Mouse (Mus musculus) stomach, embryonic 15.5 days (tissue): ENCODE results near the gene Taf4. TPM values are rescaled to one million over a fixed set of nuclear protein-coding genes. Genes with fewer than 3 reads are reported as not detected.

Source experiments
- ATAC-seq: fragments of 200-750 bp; cut with Nextera tagmentation; 2 replicates; pipeline ENCODE4 v1.8.0; 2017; ENCODE audit warnings: low read depth, moderate number of reproducible peaks, moderate TSS enrichment; ENCODE audit not compliant: insufficient read depth, low FRiP score
- H3K27ac ChIP-seq: fragments of 300-500 bp; sonication (generic); 2 replicates; pipeline ENCODE4 v1.5.1; 2015; ENCODE audit warnings: mild to moderate bottlenecking, inconsistent platforms
- H3K27me3 ChIP-seq: fragments of 300-500 bp; sonication (generic); replicated peaks from 2 replicates; pipeline ENCODE4 v1.6.1; 2015; ENCODE audit warnings: inconsistent platforms
- H3K36me3 ChIP-seq: fragments of 300-500 bp; sonication (generic); 2 replicates; pipeline ENCODE4 v1.6.1; 2015; ENCODE audit warnings: inconsistent platforms
- H3K4me1 ChIP-seq: fragments of 300-500 bp; sonication (generic); 2 replicates; pipeline ENCODE4 v1.6.1; 2015; ENCODE audit warnings: inconsistent platforms
- H3K4me2 ChIP-seq: fragments of 300-500 bp; sonication (generic); 2 replicates; pipeline ENCODE4 v1.6.1; 2015; ENCODE audit warnings: mild to moderate bottlenecking, inconsistent platforms
- H3K4me3 ChIP-seq: fragments of 300-500 bp; sonication (generic); replicated peaks from 2 replicates; pipeline ENCODE4 v1.5.1; 2015; ENCODE audit warnings: inconsistent platforms
- H3K9ac ChIP-seq: fragments of 300-500 bp; sonication (generic); 2 replicates; pipeline ENCODE4 v1.6.1; 2015; ENCODE audit warnings: inconsistent platforms
- H3K9me3 ChIP-seq: fragments of 300-500 bp; sonication (generic); 2 replicates; pipeline ENCODE4 v1.6.1; 2016; ENCODE audit warnings: inconsistent platforms
- WGBS: fragments of 180-500 bp; shearing (Covaris S2); methylation state at CpG from one replicate; pipeline ENCODE4 v1.1.7; 2015; 5-methylcytosine and 5-hydroxymethylcytosine counted together
- polyA plus RNA-seq: library from polyadenylated mRNA; unstranded; fragments of >200 nt; fragmentation: Nextera tagmentation; extraction: Ambion mirVana; gene quantifications from 2 replicates; pipeline ENCODE4 v1.2.1, GENCODE M21; 2015

The Taf4 gene
- polyA plus RNA-seq, 1 experiment from 2014 or later = 3.7 TPM

DNA sequence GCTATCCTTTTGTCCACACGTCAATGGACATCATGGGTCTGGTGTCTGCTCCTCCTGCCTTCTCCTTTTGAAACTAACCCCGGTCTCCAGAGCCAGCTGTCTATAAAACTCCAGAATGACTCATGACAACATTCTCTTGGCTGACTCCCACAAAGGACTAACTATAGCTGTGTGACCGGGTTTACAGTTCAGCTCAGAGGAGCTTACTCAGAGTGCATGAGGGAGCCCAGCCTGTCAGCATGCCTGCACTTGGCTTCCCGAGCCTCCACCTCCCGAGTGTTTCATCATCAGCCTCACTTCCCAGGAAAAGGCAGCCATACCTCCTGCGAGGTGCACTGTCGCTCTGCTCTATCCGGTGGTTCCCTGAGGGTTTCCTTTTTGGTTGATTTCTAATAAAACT lies 3.4 kb upstream of the Taf4 start:
- 57% methylated on average over 8 of the region's 8 CpGs for WGBS

DNA sequence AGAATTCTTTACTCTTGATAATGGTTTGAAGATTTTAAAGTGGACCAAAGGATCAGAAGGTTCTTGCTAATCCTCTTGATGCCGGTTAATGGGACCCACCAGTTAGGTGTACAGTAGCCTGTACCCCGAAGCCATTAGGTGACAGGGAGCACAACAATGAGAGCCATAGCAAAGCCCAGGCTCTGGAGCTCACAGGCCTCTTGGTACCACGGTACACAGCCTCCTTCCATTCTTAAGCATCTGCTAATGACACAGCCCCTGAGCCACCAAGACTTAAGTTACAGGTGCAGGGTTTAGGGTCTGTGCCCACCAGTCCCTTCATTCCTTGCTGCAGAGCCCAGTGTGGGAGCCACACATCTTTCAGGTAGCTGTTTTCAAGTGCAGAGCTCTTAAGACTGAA lies 1.8 kb upstream of the Taf4 start:
- WGBS = 79% methylated on average over 3 of the region's 3 CpGs

More for the DNA sequence above, 3.4 kb upstream of the Taf4 start:
- Histone ChIP-seq H3K36me3 (no peaks in the 10 kb centered on the region), H3K27ac (no peak overlapping the region), H3K4me3 (no peak overlapping the region), H3K4me2 (no peak overlapping the region; the same call in 1 of the 2 replicates), H3K9ac (no peak overlapping the region), H3K27me3 (no peaks in the 10 kb centered on the region), H3K4me1 (peaks cover 11% of the 10 kb centered on the region; the same call in 1 of the 2 replicates), H3K9me3 (no peaks in the 10 kb centered on the region)
- ATAC-seq = no peak

DNA sequence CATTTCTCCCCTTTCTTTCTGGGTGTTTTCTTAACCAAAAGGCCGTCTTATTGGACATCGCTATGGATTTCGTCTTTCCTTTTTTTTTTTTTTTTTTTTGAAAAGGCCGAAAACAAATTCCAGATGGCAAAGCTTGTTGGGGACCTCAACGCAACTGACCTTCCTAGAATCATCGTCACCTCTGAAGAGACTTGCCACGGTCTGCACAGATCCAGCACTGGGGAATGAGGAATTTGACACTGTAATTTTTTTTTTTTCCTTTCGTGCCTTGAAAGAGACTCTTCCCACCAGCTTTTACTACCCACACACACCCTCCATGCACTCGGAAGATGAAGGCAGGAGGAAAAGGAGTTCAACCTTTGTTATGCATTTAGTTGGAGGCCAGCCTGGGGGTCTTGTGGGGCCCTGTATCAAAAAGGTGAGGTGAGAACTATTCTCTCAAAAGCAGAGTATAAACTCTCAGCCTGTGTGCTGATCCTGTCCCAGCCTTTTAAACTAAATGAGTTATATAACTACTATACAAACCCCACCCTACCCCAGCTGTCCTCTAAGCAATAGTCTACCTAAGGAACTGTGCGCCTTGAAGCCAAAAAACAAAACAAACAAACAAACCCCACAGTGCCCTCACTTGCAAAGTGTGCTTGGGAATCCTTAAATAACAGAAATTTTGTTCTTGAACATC lies 1.0 kb upstream of the Taf4 start:
- Histone ChIP-seq H3K9me3 (no peaks in the 10 kb centered on the region), H3K27ac (peak overlapping the region; percentile 96), H3K27me3 (no peaks in the 10 kb centered on the region), H3K4me1 (peaks cover 30% of the 10 kb centered on the region), H3K4me2 (peak overlapping the region; percentile 63), H3K36me3 (no peaks in the 10 kb centered on the region), H3K9ac (peak overlapping the region; percentile 99; the same call in 1 of the 2 replicates), H3K4me3 (peak overlapping the region; percentile 94)
- no peak for ATAC-seq
- 5% methylated on average over 10 of the region's 10 CpGs for WGBS

More for the DNA sequence above, 1.8 kb upstream of the Taf4 start:
- H3K4me2 ChIP-seq = no peak overlapping the region
- H3K4me3 ChIP-seq = no peak overlapping the region
- H3K9ac ChIP-seq = no peak overlapping the region
- no peaks in the 10 kb centered on the region for H3K36me3 ChIP-seq
- no peaks in the 10 kb centered on the region for H3K27me3 ChIP-seq
- H3K9me3 ChIP-seq = no peaks in the 10 kb centered on the region
- ATAC-seq = no peak
- peaks cover 27% of the 10 kb centered on the region for H3K4me1 ChIP-seq
- no peak overlapping the region for H3K27ac ChIP-seq

DNA sequence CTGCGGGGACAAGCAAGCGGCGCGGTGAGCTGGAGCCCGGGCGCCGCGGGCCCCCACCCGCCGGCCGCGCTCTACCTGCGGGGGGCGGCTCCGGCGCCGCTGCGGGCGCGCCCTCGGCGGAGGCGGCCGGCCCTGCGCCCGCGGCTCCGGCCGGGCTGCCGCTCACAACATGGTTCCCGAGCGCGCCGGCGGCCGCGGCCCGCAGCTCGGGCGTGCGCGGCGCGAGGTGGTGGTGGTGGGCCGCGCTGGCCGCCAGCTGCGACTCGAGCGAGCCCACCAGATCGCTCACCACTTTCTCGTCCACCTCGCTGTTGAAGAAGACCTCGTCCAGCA lies 185 bp downstream of the Taf4 start:
- H3K4me3 ChIP-seq = peak overlapping the region; percentile 94
- no peaks in the 10 kb centered on the region for H3K27me3 ChIP-seq
- WGBS = under 1% methylated on average over 46 of the region's 54 CpGs
- peak overlapping the region; percentile 89 for H3K27ac ChIP-seq
- peak overlapping the region; percentile 80 for H3K9ac ChIP-seq
- no peaks in the 10 kb centered on the region for H3K9me3 ChIP-seq
- ATAC-seq = peak; percentile 32; the same call in 1 of the 2 replicates
- H3K36me3 ChIP-seq = no peaks in the 10 kb centered on the region
- H3K4me1 ChIP-seq = peaks cover 30% of the 10 kb centered on the region
- peak overlapping the region; percentile 96 for H3K4me2 ChIP-seq

DNA sequence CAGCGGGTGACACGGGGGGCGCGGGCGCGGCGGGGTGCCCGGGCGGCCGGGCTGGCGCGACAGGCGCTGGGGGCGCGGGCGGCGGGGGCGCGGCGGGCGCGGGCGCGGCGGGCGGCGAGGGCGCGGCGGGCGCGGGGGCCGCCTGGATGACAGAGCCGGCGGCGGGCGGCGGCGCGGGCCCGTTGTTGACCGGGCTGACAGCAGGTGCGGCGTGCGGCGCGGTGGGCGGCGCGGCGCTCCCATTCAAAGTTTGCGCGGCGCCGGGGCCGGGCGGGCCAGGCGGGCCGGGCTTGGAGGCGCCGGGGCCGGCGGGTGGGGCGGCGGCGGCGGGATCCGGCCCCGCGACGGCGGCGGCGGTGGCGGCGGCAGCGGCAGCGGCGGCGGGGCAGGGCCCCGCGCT lies 595 bp downstream of the Taf4 start:
- Histone ChIP-seq H3K4me1 (peaks cover 30% of the 10 kb centered on the region), H3K9ac (peak overlapping the region; percentile 80), H3K4me3 (peak overlapping the region; percentile 94), H3K27ac (no peak overlapping the region), H3K27me3 (no peaks in the 10 kb centered on the region), H3K4me2 (peak overlapping the region; percentile 96), H3K36me3 (no peaks in the 10 kb centered on the region), H3K9me3 (no peaks in the 10 kb centered on the region)
- no peak for ATAC-seq
- 0% methylated on average over 19 of the region's 82 CpGs for WGBS

DNA sequence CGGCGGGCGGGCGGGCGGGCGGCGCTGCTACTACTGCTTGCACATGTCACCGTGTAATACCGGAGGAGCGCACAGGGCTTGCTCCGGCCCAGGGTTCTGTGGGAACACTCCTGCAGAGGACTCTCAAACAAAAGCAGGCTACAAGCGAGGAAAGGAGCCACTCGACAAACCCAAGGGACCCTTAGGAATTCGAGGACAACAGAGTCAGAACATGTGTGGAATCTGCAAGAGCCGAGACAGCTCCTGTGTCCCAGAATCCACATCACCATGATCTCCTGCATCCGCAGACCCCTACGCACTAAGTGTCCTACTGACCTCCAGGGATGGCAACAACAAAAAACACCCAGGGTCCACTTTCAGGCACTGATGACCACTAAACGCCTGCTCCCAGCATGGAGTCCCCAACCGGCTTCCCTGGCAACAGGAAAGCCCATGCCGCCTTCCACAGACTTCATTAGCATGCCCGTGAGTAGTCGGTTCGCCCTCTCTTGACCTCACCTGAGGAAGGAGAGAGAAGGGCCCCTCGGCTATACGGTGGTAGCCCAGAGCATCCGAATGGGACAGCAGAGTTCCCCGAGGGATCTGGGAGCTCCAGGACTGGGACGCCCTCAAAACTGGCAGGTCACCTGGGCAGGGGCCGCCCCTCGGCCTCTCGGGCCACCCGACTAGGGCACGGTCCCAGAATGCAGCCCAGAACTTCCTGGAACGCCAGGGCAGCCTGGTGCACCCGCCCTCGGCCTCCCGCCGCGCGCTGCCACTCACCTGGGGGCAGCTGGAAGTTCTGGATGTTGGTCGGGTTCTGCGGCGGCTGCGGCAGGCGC lies 1.6 kb downstream of the Taf4 start:
- Histone ChIP-seq H3K27me3 (no peaks in the 10 kb centered on the region), H3K36me3 (no peaks in the 10 kb centered on the region), H3K4me1 (peaks cover 31% of the 10 kb centered on the region), H3K27ac (no peak overlapping the region), H3K4me2 (peak overlapping the region; percentile 96), H3K4me3 (peak overlapping the region; percentile 94), H3K9ac (peak overlapping the region; percentile 56), H3K9me3 (no peaks in the 10 kb centered on the region)
- no peak for ATAC-seq
- 7% methylated on average over 38 of the region's 45 CpGs for WGBS

DNA sequence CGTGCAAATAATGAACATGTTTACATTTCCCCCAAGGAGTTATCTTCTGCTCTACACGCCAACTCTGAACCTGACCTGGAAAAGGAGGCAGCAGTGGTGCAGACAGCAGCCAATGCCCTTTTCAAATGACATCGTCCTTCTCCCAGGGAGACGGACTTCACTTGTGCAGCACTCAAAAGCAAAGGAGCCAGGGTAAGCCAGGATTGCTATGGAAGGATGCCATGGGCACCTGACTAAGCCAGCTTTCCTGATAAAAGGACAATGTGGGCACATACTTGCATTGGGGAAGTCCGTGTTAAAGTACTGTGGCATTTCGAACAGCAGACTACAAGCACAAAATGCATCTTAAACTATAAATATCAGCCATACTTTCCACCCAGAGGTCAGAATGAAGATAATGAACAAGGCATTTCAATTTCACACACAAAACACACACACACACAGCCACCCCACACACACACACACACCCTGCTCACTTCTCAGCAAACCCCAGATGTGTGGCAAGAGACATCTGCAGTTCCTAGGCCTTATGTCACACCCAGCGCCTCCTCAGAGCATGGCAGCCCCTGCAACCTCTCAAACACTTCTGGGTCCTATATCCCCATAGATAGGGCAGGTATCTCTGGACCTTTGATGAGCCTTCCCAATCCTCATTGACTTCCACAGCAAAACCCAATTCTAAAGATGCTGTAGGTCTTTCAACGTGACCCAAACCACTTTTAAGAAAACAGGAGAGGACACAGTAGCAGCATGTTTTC lies 2.4 kb downstream of the Taf4 start:
- peak overlapping the region; percentile 94 for H3K4me3 ChIP-seq
- peaks cover 32% of the 10 kb centered on the region for H3K4me1 ChIP-seq
- H3K27ac ChIP-seq = no peak overlapping the region
- H3K9ac ChIP-seq = no peak overlapping the region
- H3K27me3 ChIP-seq = no peaks in the 10 kb centered on the region
- H3K4me2 ChIP-seq = peak overlapping the region; percentile 96
- no peaks in the 10 kb centered on the region for H3K36me3 ChIP-seq
- no peaks in the 10 kb centered on the region for H3K9me3 ChIP-seq
- ATAC-seq = no peak
- 29% methylated on average over 8 of the region's 8 CpGs for WGBS

DNA sequence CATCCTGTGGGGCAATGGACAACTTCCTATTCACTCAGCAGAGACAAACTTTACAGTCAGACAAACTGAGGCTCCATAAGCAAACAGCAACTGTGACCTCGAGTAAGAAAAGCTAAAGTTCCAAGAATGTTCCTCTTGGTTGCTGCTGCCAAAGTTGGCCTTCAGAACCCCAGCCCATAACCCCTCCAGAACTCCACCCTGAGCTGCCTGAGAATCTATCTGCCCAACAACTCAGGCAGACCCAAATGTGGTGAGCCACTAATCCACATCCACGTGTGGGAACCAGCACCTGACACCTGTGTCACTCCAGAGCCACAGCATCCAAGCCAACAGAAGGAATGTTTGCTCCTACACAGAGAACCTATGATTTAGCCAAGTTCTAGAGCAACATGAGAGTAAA lies 4.0 kb downstream of the Taf4 start:
- H3K36me3 ChIP-seq = no peaks in the 10 kb centered on the region
- H3K27me3 ChIP-seq = no peaks in the 10 kb centered on the region
- H3K4me3 ChIP-seq = no peak overlapping the region
- no peak overlapping the region for H3K4me2 ChIP-seq
- H3K9ac ChIP-seq = no peak overlapping the region
- H3K9me3 ChIP-seq = no peaks in the 10 kb centered on the region
- 52% methylated on average over 2 of the region's 2 CpGs for WGBS
- no peak overlapping the region for H3K27ac ChIP-seq
- ATAC-seq = no peak
- H3K4me1 ChIP-seq = peaks cover 27% of the 10 kb centered on the region

DNA sequence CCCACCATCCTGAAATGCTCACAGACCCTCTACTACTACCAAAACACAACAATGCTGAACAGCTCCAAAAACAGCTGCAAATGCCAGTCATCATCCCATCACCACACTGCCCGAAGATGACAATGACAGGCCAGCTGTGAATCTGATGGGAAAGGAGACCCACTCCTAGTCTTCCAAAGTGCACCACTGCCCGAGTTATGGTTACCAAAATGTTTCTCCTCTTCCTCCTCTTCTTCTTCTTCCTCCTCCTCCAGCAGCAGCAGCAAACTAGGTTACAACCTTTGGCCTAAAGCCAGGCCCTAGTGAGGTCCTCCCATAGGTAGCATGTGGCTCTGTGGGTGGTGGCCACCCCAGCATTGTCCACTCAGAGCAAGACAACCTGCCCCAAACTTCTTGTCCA lies 4.6 kb downstream of the Taf4 start:
- ATAC-seq = no peak
- Histone ChIP-seq H3K9me3 (no peaks in the 10 kb centered on the region), H3K36me3 (no peaks in the 10 kb centered on the region), H3K4me3 (no peak overlapping the region), H3K4me1 (peaks cover 31% of the 10 kb centered on the region), H3K9ac (no peak overlapping the region), H3K27ac (no peak overlapping the region), H3K4me2 (no peak overlapping the region), H3K27me3 (no peaks in the 10 kb centered on the region)
- WGBS = 74% methylated on average over 2 of the region's 2 CpGs

DNA sequence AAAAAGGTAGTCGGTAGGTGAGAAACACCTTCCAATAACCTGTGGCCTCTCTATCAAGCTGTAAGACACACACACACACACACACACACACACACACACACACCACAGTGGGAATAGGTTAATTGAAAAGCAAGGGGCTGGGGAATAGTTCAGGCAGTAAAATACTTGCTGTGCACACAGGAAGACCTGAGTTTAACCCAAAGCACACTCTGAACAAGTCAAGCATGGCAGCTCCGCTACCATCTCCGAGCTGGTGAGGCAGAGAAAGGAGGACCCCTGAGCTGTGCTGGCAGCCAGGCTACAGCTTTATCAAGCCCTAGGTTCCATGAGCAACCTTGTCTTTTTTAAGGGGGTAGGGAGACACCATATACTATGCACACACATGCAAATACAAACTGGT lies 7.3 kb downstream of the Taf4 start:
- H3K9ac ChIP-seq = no peak overlapping the region
- no peak overlapping the region for H3K4me2 ChIP-seq
- H3K9me3 ChIP-seq = no peaks in the 10 kb centered on the region
- no peaks in the 10 kb centered on the region for H3K36me3 ChIP-seq
- ATAC-seq = no peak
- peaks cover 23% of the 10 kb centered on the region for H3K4me1 ChIP-seq
- H3K27me3 ChIP-seq = no peaks in the 10 kb centered on the region
- no peak overlapping the region for H3K27ac ChIP-seq
- WGBS = 84% methylated on average over 3 of the region's 3 CpGs
- no peak overlapping the region for H3K4me3 ChIP-seq

DNA sequence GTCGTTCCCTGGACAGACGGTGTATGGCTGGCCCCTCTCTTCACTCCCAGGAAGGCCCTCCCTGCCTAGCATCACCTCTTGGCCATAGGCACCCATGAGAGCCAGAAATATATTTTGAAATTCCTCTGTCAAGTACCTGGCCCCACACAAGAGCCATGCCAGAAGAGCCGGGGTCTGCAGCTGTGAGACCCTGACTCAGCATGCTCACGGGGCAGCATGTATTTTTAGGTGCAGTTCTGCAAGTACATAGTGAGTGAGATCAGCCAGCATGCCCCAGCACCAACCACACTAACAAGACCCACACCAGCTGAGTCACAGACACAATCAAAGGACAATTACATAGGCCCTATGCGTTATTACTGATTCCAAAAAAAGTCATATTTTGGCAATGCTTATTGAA lies 8.8 kb downstream of the Taf4 start:
- Histone ChIP-seq H3K4me3 (no peak overlapping the region), H3K4me1 (peaks cover 11% of the 10 kb centered on the region; the same call in 1 of the 2 replicates), H3K27ac (no peak overlapping the region), H3K27me3 (no peaks in the 10 kb centered on the region), H3K4me2 (no peak overlapping the region), H3K36me3 (no peaks in the 10 kb centered on the region), H3K9me3 (no peaks in the 10 kb centered on the region), H3K9ac (no peak overlapping the region)
- ATAC-seq = no peak
- WGBS = 58% methylated on average over 5 of the region's 5 CpGs

DNA sequence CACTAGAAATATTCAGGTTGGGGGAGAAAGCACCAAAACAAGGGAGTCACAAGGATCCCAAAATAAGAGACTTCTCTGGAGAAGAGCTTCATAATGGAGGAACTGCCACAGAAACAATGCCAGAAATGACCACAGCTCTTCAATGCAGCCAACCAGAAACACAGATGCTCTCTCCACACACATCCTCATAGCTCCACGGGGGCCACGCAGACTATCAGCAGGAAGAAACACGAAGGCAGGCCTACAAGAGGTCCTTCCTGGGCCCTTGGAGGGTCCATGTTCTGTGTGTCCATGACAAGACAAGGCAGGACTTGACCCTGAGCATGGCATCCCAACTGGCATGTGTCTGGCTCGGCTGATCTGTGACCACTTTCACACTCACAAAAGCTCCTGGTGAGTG lies 15.0 kb downstream of the Taf4 start:
- Histone ChIP-seq H3K36me3 (no peaks in the 10 kb centered on the region), H3K27ac (no peak overlapping the region), H3K27me3 (no peaks in the 10 kb centered on the region), H3K4me2 (no peak overlapping the region), H3K4me3 (no peak overlapping the region), H3K4me1 (peaks cover 4% of the 10 kb centered on the region; the same call in 1 of the 2 replicates), H3K9ac (no peak overlapping the region), H3K9me3 (no peaks in the 10 kb centered on the region)
- 75% methylated on average over 4 of the region's 4 CpGs for WGBS
- no peak for ATAC-seq
